Comparison of ENCODE assay signal across 25 mouse cellular contexts in genomic region chr8:108648993-108649392, GRCm38 (mm10).
DNase-seq lines count a peak whose midpoint lies in the region; ATAC-seq lines count a peak whose summit lies in the region.
"Had no signal": no experiment of that assay in that cellular context is flagged by ENCODE, and none has a peak within 500 bp of the region (broad histone marks: within the 10 kb centered on the region; RNA-seq: fewer than 3 reads in every experiment).

No protein-coding gene starts in this region.

- H3K4me2 ChIP-seq in lung, embryonic 16.5 days (ENCODE audit: low read depth, low read length) = no peak overlapping the region
- H3K4me2 ChIP-seq: embryonic facial prominence, embryonic 13.5 days; forebrain, embryonic 12.5 days; forebrain, embryonic 15.5 days; heart, embryonic 13.5 days; hindbrain, embryonic 14.5 days had no signal

- H3K9me3 ChIP-seq in lung, embryonic 16.5 days (ENCODE audit: control insufficient read depth, low read length) = no peaks in the 10 kb centered on the region
- H3K9me3 ChIP-seq: embryonic facial prominence, embryonic 10.5 days; embryonic facial prominence, embryonic 13.5 days; forebrain, embryonic 12.5 days; forebrain, embryonic 15.5 days; heart, embryonic 10.5 days; heart, embryonic 13.5 days had no signal

- no peak overlapping the region for H3K4me3 ChIP-seq in lung, embryonic 16.5 days (ENCODE audit: low read length)
- H3K4me3 ChIP-seq: embryonic facial prominence, embryonic 10.5 days; embryonic facial prominence, embryonic 13.5 days; erythroblast, embryonic 14.5 days; forebrain, embryonic 12.5 days; forebrain, embryonic 15.5 days; heart, adult 2 months; heart, embryonic 10.5 days; heart, embryonic 13.5 days had no signal

- no peak overlapping the region for H3K9ac ChIP-seq in lung, embryonic 16.5 days (ENCODE audit: low read length)
- H3K9ac ChIP-seq: embryonic facial prominence, embryonic 13.5 days; forebrain, embryonic 12.5 days; forebrain, embryonic 15.5 days; heart, embryonic 13.5 days; hindbrain, embryonic 14.5 days had no signal

- H3K27me3 ChIP-seq in lung, embryonic 16.5 days (ENCODE audit: control insufficient read depth, insufficient read depth, low read depth, low read length) = no peaks in the 10 kb centered on the region
- H3K27me3 ChIP-seq: embryonic facial prominence, embryonic 13.5 days; forebrain, embryonic 12.5 days; forebrain, embryonic 15.5 days; heart, embryonic 13.5 days had no signal

- no peaks in the 10 kb centered on the region for H3K36me3 ChIP-seq in lung, embryonic 16.5 days (ENCODE audit: control insufficient read depth, insufficient read depth, low read length)
- H3K36me3 ChIP-seq: embryonic facial prominence, embryonic 10.5 days; embryonic facial prominence, embryonic 13.5 days; forebrain, embryonic 12.5 days; forebrain, embryonic 15.5 days; heart, embryonic 10.5 days; heart, embryonic 13.5 days had no signal

- ATAC-seq in lung, embryonic 16.5 days (ENCODE audit: low read depth) = peak; percentile 53; the same call in 1 of the 2 replicates
- ATAC-seq: activated CD4-positive, CD25-positive, alpha-beta regulatory T cell, adult 4 months; forebrain, embryonic 15.5 days; hindbrain, postnatal 0 days had no signal

- 0 out of 2 replicates have a peak overlapping the region, but pooled peaks have one; percentile 6 for H3K27ac ChIP-seq in lung, embryonic 16.5 days (ENCODE audit: low read length)
- H3K27ac ChIP-seq: embryonic facial prominence, embryonic 10.5 days; embryonic facial prominence, embryonic 13.5 days; forebrain, embryonic 12.5 days; forebrain, embryonic 15.5 days; heart, adult 2 months; heart, embryonic 10.5 days; heart, embryonic 13.5 days; hindbrain, embryonic 14.5 days; hindbrain, postnatal 0 days had no signal

- WGBS in lung, embryonic 16.5 days = 59% methylated on average over 6 of the region's 6 CpGs

- H3K4me1 ChIP-seq in lung, embryonic 16.5 days (replicated peaks; ENCODE audit: control insufficient read depth, insufficient read depth, low read length) = peaks cover 14% of the 10 kb centered on the region
- H3K4me1 ChIP-seq: forebrain, embryonic 12.5 days; forebrain, embryonic 15.5 days had no signal

- peak; percentile 12 for DNase-seq in embryo, embryonic 10 days (ENCODE audit: low spot score)
- DNase-seq in embryo, embryonic 11 days = no peak
- no peak for DNase-seq in lung, postnatal 14 days
- peak; percentile 26 for DNase-seq in testis, postnatal 10 days (ENCODE audit: low spot score)
- DNase-seq in testis, postnatal 14 days (ENCODE audit: low spot score) = no peak
- DNase-seq: adrenal gland, adult 8-10 months; adrenal gland, postnatal 25 days; cerebellum, adult 18-20 months; cerebellum, adult 9-10 months; cerebellum, postnatal 14 days; gastrocnemius, postnatal 25 days; heart, adult 2 months; heart, postnatal 14 days; heart, postnatal 4 days had no signal

Comparison
In these comparisons a context has a peak if more than half of its experiments do, and no peak if none do; other contexts are left out.
1. DNase-seq: peak in embryo, embryonic 10 days (single experiment) and testis, postnatal 10 days (single experiment); none in embryo, embryonic 11 days (single experiment), lung, postnatal 14 days (single experiment) and testis, postnatal 14 days (single experiment).